Mouse (Mus musculus) liver, embryonic 13.5 days (tissue): Measurements from ENCODE around the gene Prdm11. TPM values are rescaled to one million over a fixed set of nuclear protein-coding genes. Genes with fewer than 3 reads are reported as not detected.

Experiments
- ATAC-seq: fragments of 200-750 bp; cut with Nextera tagmentation; 2 replicates; pipeline ENCODE4 v1.8.0; 2017; ENCODE audit warnings: low read depth, mild to moderate bottlenecking, moderate number of reproducible peaks, moderate library complexity
- DNase-seq: peaks from one replicate; pipeline ENCODE4 v3.0.0; 2022
- H3K27ac ChIP-seq: fragments of 300-500 bp; sonication (generic); 2 replicates; pipeline ENCODE4 v1.5.1; 2015; ENCODE audit warnings: moderate library complexity, mild to moderate bottlenecking, inconsistent platforms
- H3K27me3 ChIP-seq: fragments of 300-500 bp; sonication (generic); 2 replicates; pipeline ENCODE4 v1.6.1; 2015; ENCODE audit warnings: mild to moderate bottlenecking, inconsistent platforms
- H3K36me3 ChIP-seq: fragments of 300-500 bp; sonication (generic); 2 replicates; pipeline ENCODE4 v1.6.1; 2015; ENCODE audit warnings: mild to moderate bottlenecking, inconsistent platforms
- H3K4me1 ChIP-seq: fragments of 300-500 bp; sonication (generic); replicated peaks from 2 replicates; pipeline ENCODE4 v1.6.1; 2015; ENCODE audit warnings: inconsistent platforms
- H3K4me2 ChIP-seq: fragments of 300-500 bp; sonication (generic); 2 replicates; pipeline ENCODE4 v1.6.1; 2015; ENCODE audit warnings: inconsistent platforms, mild to moderate bottlenecking, moderate library complexity
- H3K4me3 ChIP-seq: fragments of 300-500 bp; sonication (generic); replicated peaks from 2 replicates; pipeline ENCODE4 v1.5.1; 2015; ENCODE audit warnings: mild to moderate bottlenecking, inconsistent platforms
- H3K9ac ChIP-seq: fragments of 300-500 bp; sonication (generic); 2 replicates; pipeline ENCODE4 v1.6.1; 2015; ENCODE audit warnings: mild to moderate bottlenecking, inconsistent platforms
- H3K9me3 ChIP-seq: fragments of 300-500 bp; sonication (generic); replicated peaks from 2 replicates; pipeline ENCODE4 v1.6.1; 2016; ENCODE audit warnings: inconsistent platforms
- WGBS: fragments of 180-500 bp; shearing (Covaris S2); methylation state at CpG from one replicate; pipeline ENCODE4 v1.1.7; 2015; ENCODE audit not compliant: insufficient replicate concordance; 5-methylcytosine and 5-hydroxymethylcytosine counted together
- polyA plus RNA-seq: library from polyadenylated mRNA; unstranded; fragments of >200 nt; fragmentation: Nextera tagmentation; extraction: Ambion mirVana; gene quantifications from 2 replicates; pipeline ENCODE4 v1.2.1, GENCODE M21; 2015

Prdm11 gene
- polyA plus RNA-seq, 1 experiment from 2014 or later: 3.7 TPM

DNA sequence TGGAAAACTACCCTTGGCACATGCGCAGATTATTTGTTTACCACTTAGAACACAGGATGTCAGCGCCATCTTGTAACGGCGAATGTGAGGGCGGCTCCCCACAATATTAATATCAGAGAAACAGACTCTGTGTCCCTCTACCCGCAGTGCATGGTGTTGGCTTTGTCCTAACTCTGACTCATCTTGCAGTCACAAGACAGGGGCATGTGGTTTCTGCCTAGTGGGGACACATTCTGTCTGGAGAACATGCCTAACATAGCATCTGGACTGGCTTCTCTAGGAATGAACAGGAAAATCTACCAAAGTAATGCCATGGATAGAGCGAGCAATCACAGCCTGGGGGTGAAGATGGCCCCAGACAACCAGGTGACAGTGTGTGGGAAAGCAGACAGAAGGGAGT lies 107.1 kb downstream of the Prdm11 start:
- Histone ChIP-seq H3K4me1 (no peaks in the 10 kb centered on the region), H3K9me3 (no peaks in the 10 kb centered on the region), H3K9ac (no peak overlapping the region), H3K27me3 (peaks cover 4% of the 10 kb centered on the region; the same call in 1 of the 2 replicates), H3K4me3 (no peak overlapping the region), H3K27ac (no peak overlapping the region), H3K4me2 (no peak overlapping the region), H3K36me3 (no peaks in the 10 kb centered on the region)
- 79% methylated on average over 7 of the region's 7 CpGs for WGBS
- no peak for DNase-seq
- ATAC-seq: no peak

DNA sequence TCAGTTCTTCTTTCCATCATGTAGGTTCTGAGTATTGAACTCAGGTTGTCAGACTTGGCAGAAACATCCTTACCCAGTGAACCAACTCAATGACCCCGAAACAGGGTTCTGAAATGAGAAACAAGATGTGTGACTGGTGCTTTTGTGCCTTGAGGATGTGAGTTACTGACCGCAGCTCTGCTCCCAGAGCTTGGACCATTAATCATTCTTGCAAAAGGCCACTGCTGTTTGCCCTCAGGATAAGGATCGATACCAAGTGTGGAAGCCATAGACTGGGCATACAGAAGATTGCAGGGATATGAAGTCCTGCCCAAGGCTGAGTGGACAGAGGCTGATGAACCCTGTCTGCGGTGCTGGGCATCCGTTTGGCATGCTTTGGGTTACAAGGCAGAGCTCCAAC lies 107.9 kb downstream of the Prdm11 start:
- Histone ChIP-seq H3K36me3 (no peaks in the 10 kb centered on the region), H3K4me1 (no peaks in the 10 kb centered on the region), H3K4me2 (no peak overlapping the region), H3K9ac (no peak overlapping the region), H3K27me3 (peaks cover 4% of the 10 kb centered on the region; the same call in 1 of the 2 replicates), H3K9me3 (no peaks in the 10 kb centered on the region), H3K4me3 (no peak overlapping the region), H3K27ac (no peak overlapping the region)
- DNase-seq (no peak), ATAC-seq (no peak)
- WGBS: 73% methylated on average over 5 of the region's 5 CpGs

DNA sequence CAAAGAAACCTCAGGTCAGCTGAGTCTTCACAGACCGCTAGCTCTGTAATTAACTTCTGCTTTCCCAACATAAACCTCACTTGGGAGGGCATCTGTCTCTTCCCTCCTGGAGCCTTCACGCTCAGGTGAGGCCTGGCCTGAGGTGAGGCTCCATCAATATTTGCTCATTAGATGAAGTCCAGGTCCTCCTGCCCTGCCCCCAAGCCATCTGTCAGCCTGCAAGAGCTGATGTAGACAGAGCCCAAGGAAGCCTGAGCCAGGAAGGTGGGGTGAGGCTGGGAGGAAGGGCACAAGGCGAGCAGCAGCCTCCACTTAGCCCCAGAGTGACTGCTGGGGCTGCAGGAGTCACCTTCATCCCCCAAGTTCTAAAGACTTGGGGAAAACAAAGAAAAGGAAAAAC lies 110.5 kb downstream of the Prdm11 start:
- Histone ChIP-seq H3K27ac (no peak overlapping the region), H3K9me3 (no peaks in the 10 kb centered on the region), H3K4me2 (no peak overlapping the region), H3K9ac (no peak overlapping the region), H3K4me1 (no peaks in the 10 kb centered on the region), H3K4me3 (no peak overlapping the region), H3K36me3 (no peaks in the 10 kb centered on the region), H3K27me3 (no peaks in the 10 kb centered on the region)
- DNase-seq (no peak), ATAC-seq (no peak)
- 42% methylated on average over 3 of the region's 3 CpGs for WGBS

DNA sequence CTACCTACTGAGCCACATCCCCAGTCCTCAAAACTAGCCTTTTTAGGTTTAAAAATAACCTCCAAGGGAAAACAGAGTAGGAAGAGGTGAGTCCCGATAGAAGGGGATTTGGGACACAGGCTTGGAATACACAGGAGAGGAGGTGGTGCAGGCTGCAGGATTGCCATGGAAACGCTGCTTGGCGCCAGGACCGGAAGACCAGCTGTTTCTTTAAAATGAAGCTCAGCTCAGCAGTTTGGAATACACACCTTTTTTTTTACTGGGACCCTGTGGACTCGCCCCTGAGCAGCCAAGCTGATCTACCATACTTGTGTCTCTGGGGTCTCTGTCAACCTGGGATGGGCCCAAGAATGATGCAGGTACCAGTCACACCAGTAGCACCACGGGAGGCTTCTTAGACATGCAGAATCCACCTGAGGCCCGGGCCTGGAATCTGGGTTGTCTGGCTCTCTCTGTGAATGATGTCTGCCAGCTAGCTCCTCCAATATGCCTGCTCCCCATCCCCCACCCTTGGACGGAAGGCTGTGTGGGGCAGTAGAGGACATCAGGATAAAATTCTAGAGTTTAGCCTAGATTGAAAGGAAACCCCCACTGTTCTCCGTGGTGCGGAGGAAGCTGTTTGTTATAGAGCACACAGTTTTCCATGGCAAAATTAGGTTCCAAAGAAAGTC lies 111.5 kb downstream of the Prdm11 start:
- H3K4me3 ChIP-seq: no peak overlapping the region
- no peaks in the 10 kb centered on the region for H3K4me1 ChIP-seq
- DNase-seq (no peak), ATAC-seq (no peak)
- H3K4me2 ChIP-seq: no peak overlapping the region
- H3K36me3 ChIP-seq: no peaks in the 10 kb centered on the region
- H3K27me3 ChIP-seq: no peaks in the 10 kb centered on the region
- no peaks in the 10 kb centered on the region for H3K9me3 ChIP-seq
- no peak overlapping the region for H3K27ac ChIP-seq
- 32% methylated on average over 10 of the region's 10 CpGs for WGBS
- no peak overlapping the region for H3K9ac ChIP-seq

DNA sequence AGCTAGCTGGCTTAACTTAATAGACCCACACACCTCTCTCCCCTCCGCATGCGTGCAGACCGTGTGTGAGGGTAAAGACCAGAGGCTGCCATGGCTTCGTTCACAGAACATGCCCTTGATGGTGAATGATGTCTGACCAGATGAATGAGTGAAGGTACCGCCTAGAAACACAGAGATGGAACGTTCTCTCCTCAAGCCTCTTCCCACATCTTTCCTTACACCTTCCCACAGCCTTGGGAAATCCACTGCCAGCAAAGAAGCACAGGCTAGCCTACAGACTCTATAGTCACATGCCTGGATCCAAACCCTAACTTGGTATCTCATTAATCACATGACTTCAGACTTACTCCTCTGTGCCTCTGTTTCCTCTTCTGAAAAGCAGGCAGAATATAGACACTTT lies 112.6 kb downstream of the Prdm11 start:
- Histone ChIP-seq H3K9ac (no peak overlapping the region), H3K4me2 (no peak overlapping the region), H3K4me3 (no peak overlapping the region), H3K36me3 (no peaks in the 10 kb centered on the region), H3K27me3 (no peaks in the 10 kb centered on the region), H3K27ac (no peak overlapping the region), H3K9me3 (no peaks in the 10 kb centered on the region), H3K4me1 (no peaks in the 10 kb centered on the region)
- WGBS: 72% methylated on average over 6 of the region's 6 CpGs
- ATAC-seq (no peak), DNase-seq (no peak)

DNA sequence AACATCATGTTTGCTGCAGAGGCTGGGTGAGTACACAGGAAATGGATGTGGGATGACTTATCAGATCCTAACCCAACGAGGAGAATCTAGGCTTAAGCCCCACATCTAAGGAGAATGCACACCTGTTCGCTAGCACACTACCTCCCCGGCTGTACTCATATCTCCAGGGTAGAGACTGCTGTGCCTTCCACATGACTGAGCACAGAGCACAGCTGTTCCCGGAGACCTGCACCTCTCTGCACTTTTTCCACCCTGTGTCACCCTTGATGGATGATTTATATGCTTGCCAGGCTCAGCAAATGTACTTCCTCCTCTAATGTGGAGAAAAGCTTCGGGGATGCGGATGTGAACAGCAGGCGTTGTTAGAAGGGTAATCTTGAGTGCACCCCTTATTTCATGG lies 114.9 kb downstream of the Prdm11 start:
- Histone ChIP-seq H3K4me3 (no peak overlapping the region), H3K9ac (no peak overlapping the region), H3K27me3 (no peaks in the 10 kb centered on the region), H3K9me3 (no peaks in the 10 kb centered on the region), H3K36me3 (no peaks in the 10 kb centered on the region), H3K4me2 (no peak overlapping the region), H3K27ac (no peak overlapping the region), H3K4me1 (no peaks in the 10 kb centered on the region)
- ATAC-seq (no peak), DNase-seq (no peak)
- 40% methylated on average over 7 of the region's 7 CpGs for WGBS

DNA sequence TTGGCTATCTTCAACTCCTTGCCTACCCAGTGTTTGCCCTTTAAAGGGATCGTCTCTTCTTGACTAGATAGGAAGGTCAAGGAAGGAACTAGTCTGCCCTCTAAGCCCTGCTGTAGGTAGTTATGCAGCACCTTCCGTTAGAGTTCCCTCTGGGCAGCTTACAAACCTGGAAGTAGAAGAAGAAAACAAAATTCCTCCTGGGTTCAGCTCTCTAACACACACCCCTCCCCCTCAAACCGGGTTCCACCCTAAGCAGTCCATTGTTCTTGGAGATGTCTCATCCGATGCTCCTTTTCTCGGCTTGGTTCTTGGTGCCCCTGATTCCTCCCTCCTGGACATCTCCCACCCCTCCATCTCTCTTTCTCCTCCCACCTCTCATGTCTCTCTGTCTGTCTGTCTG lies 116.3 kb downstream of the Prdm11 start:
- H3K36me3 ChIP-seq: no peaks in the 10 kb centered on the region
- H3K4me2 ChIP-seq: no peak overlapping the region
- no peaks in the 10 kb centered on the region for H3K9me3 ChIP-seq
- H3K27ac ChIP-seq: no peak overlapping the region
- H3K4me1 ChIP-seq: no peaks in the 10 kb centered on the region
- DNase-seq: no peak
- no peak overlapping the region for H3K9ac ChIP-seq
- ATAC-seq: no peak
- no peaks in the 10 kb centered on the region for H3K27me3 ChIP-seq
- no peak overlapping the region for H3K4me3 ChIP-seq
- WGBS: 56% methylated on average over 5 of the region's 5 CpGs

DNA sequence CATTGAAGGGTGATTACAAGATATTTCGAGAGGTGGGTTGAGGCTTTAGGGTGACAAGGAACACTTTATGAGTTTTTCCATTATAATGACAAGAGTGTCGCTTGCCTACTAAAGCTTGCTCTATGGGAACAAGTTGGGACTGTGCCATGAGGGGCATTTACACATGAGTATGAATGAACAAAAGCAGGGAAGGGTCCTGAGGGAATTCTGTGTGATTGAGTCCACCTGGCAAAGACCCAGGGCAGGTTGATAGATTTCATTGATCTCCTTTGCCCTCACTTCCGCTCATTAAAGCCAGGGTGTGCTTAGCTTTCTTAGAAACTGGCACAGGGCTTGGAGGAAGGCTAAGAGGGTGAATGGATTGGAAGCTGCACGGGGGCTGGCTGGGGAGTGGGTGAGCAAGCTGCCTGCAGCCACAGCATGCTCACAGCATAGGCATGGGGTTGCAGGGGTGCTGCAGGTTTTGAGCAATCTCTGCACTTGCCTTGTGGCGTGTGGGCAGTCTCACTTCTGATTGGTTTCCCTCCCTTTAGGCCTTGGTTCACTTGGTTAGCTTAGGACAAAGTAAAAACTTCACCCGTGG lies 121.2 kb downstream of the Prdm11 start:
- Histone ChIP-seq H3K27me3 (0 out of 2 replicates have a peak, but pooled peaks cover 2% of the 10 kb centered on the region), H3K36me3 (no peaks in the 10 kb centered on the region), H3K9ac (no peak overlapping the region), H3K9me3 (no peaks in the 10 kb centered on the region), H3K27ac (no peak overlapping the region), H3K4me2 (no peak overlapping the region), H3K4me3 (no peak overlapping the region), H3K4me1 (no peaks in the 10 kb centered on the region)
- DNase-seq (no peak), ATAC-seq (no peak)
- WGBS: 46% methylated on average over 6 of the region's 6 CpGs

DNA sequence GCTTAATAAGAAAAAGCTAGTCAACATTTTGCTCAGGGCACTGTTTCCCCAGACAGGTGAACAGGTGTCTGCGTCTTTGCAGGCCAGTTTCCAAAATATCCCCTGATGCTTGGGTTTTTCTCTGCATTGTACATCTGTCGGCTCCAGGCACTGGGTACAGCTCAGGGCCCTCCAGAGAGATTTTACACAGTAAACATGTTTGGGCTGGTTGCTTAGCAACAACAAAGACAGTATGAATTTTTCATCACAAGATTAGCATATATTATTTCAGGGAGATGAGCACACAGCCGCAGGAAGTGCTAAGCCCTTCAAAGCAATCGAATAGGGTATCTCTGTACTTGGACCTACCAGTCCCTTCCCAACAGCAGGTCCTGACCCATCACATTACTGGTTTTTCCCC lies 125.3 kb downstream of the Prdm11 start:
- Histone ChIP-seq H3K27ac (no peak overlapping the region), H3K27me3 (peaks cover 28% of the 10 kb centered on the region), H3K36me3 (no peaks in the 10 kb centered on the region), H3K4me2 (no peak overlapping the region), H3K4me1 (no peaks in the 10 kb centered on the region), H3K9me3 (no peaks in the 10 kb centered on the region), H3K4me3 (no peak overlapping the region), H3K9ac (no peak overlapping the region)
- no peak for ATAC-seq
- no peak for DNase-seq
- 69% methylated on average over 4 of the region's 4 CpGs for WGBS

DNA sequence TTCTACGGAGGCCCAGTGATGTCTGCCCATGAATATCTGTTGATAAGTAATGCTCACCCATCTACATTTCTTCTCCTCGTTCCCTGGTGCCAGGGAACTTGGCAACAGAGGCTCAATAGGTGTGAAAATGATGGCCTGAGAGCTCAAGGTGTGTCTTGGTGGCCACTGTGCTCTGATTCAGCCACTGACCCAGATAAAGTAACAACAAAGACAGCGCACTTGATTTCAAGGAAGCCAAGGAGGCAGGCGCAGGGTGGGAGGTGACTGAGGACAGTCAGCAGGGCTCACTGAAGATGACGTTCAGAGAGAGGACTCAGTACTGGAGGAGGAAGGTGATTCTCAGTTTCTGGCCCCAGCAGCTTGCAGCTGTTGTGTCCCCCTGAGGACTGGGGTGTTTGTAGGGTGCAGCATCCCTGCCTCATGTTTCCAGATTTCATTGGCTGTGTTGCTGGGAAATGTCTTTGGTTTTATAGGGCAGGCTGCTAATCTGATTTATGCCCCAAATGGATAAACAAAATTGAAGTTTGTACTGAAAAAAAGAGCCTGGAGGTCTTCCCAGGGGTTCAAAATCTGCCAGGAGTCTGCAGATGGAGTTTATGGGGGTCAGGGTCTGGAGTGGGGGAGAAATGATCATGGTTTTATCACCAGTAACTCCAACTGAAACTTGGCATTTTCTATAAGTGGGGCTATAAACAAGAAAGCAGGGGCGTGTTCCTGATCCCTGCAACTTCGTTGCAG lies 128.4 kb downstream of the Prdm11 start:
- no peak overlapping the region for H3K9ac ChIP-seq
- H3K4me3 ChIP-seq: no peak overlapping the region
- no peaks in the 10 kb centered on the region for H3K9me3 ChIP-seq
- DNase-seq (no peak), ATAC-seq (no peak)
- no peak overlapping the region for H3K27ac ChIP-seq
- H3K4me1 ChIP-seq: peaks cover 2% of the 10 kb centered on the region; the same call in 1 of the 2 replicates
- H3K4me2 ChIP-seq: no peak overlapping the region
- H3K27me3 ChIP-seq: peaks cover 60% of the 10 kb centered on the region
- no peaks in the 10 kb centered on the region for H3K36me3 ChIP-seq
- 31% methylated on average over 7 of the region's 7 CpGs for WGBS

DNA sequence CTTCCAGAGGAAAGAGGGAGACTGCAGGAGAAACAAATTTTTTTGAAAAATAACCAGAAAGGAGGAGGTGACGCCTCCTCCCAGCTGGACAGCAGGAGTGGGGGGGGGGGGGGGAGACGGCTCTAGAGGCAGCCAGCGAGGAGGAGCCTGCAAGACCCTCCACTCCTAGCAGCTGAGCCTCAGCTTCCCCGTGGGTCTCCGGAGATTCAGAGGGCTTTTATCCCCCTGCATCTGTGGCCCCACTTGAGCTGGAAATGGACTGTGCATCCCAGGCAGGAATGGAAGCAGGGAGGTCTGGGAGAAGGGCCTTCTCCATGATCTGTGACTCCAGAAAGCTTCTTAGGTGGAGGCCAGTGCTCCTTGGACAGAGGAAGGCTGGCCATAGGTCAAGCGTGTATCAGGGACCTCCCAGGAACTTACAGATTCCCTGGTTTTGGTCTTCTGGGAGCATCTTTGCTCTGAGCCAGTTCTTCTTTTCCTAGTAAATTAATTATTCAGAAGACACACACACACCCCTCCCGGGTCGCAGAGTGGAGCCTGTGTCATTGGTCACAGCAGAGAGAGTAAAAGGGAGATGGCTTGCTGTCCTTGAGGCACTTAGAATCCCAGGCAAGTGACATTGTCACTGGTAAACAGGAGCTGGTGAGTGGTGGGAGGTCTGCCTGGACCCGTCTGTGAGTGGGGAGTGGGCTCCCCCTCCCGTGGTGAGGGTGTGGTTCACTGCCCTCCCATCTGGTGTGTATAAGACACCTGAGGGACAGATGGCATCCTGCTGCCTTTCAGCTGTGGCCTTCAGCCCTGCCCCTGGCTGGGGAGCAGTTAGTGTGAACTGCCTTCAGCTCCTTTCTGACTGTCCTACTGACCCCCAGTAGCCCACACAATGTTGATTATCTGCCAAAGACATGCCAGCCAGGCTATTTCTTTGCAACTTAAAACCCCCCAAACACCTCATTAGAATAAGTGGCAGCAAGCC lies 130.0 kb downstream of the Prdm11 start:
- ATAC-seq: no peak
- Histone ChIP-seq H3K36me3 (no peaks in the 10 kb centered on the region), H3K27ac (no peak overlapping the region), H3K9me3 (no peaks in the 10 kb centered on the region), H3K27me3 (peaks cover 64% of the 10 kb centered on the region), H3K4me2 (no peak overlapping the region), H3K4me3 (no peak overlapping the region), H3K4me1 (peaks cover 2% of the 10 kb centered on the region; the same call in 1 of the 2 replicates), H3K9ac (no peak overlapping the region)
- DNase-seq: no peak
- 20% methylated on average over 10 of the region's 10 CpGs for WGBS
